Mouse (Mus musculus) lung, adult 2 months (tissue): ENCODE data around the gene Gstcd. TPM values are rescaled to one million over a fixed set of nuclear protein-coding genes. Genes with fewer than 3 reads are reported as not detected.

Source experiments
- DNase-seq: peaks from one replicate; pipeline ENCODE4 v3.0.0; 2022
- H3K4me1 ChIP-seq: fragments of 200-500 bp; 2 replicates; pipeline ENCODE4 v1.6.1; 2011; ENCODE audit warnings: low read length; ENCODE audit not compliant: control insufficient read depth, insufficient read depth
- H3K4me3 ChIP-seq: fragments of 200-500 bp; replicated peaks from 2 replicates; pipeline ENCODE3; 2011; ENCODE audit warnings: low read depth, mild to moderate bottlenecking, control low read depth, low read length; ENCODE audit errors: extremely low read depth
- CTCF ChIP-seq: fragments of 200-500 bp; IDR thresholded peaks from 2 replicates; pipeline ENCODE4 v1.5.1; 2011; ENCODE audit warnings: mild to moderate bottlenecking, low read length, control low read depth; ENCODE audit not compliant: insufficient read depth
- POLR2A ChIP-seq: fragments of 200-500 bp; IDR thresholded peaks from 2 replicates; pipeline ENCODE4 v1.6.1; 2011; ENCODE audit warnings: low read depth, mild to moderate bottlenecking, control low read depth, low read length, borderline replicate concordance; ENCODE audit errors: extremely low read depth
- WGBS: fragments of 180-500 bp; shearing (Covaris S2); methylation state at CpG from one replicate; pipeline ENCODE4 v1.1.7; 2018; 5-methylcytosine and 5-hydroxymethylcytosine counted together
- polyA plus RNA-seq: library from polyadenylated mRNA; depleted of rRNA; stranded (reverse); fragments of >200 nt; gene quantifications from 2 replicates; pipeline ENCODE4 v1.2.3, GENCODE M21; 2012

Gene Gstcd
- polyA plus RNA-seq, 1 experiment: 3.1 TPM

GRCm38 (mm10) chr3:132981968-132982367, 109.9 kb downstream of the Gstcd start:
- Histone ChIP-seq H3K4me1 (peaks cover 8% of the 10 kb centered on the region), H3K4me3 (no peak overlapping the region)
- TF ChIP-seq POLR2A (no peak), CTCF (no peak)
- no peak for DNase-seq
- WGBS: 98% methylated on average over 2 of the region's 2 CpGs

DNA sequence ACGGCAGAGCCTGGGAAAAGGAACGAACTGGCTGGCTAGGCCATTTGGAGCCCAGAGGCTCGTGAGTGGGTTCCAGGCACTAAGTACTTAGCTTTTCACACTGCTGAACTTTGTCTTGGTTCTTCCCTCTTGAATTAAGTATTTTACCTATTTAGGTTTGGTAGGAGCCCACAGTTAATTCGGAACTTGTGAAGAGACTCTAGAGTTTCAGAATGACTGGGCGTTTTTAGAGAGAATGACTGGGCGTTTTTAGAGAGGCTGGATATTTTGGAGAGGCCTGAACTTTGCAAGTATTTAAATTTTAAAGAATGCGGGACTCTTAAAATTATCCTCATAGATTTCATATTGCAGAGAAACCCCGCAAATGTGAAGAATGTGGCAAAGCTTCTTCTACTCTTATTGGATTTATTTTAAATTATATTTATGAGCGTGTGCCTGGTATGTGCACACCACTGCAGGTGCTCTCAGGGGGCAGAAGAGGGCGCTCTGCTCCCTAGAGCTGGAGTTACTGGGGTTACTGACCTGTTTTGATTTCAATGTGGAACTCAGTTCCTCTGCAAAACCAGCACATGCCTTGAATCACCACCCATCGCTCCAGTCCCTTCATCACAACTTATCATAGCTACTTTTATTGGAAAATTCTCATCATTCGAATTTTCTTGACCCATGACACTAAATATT, 111.9 kb downstream of the Gstcd start:
- DNase-seq: no peak
- WGBS: 92% methylated on average over 12 of the region's 12 CpGs
- H3K4me1 ChIP-seq: peaks cover 7% of the 10 kb centered on the region
- H3K4me3 ChIP-seq: no peak overlapping the region
- TF ChIP-seq POLR2A (no peak), CTCF (no peak)

DNA sequence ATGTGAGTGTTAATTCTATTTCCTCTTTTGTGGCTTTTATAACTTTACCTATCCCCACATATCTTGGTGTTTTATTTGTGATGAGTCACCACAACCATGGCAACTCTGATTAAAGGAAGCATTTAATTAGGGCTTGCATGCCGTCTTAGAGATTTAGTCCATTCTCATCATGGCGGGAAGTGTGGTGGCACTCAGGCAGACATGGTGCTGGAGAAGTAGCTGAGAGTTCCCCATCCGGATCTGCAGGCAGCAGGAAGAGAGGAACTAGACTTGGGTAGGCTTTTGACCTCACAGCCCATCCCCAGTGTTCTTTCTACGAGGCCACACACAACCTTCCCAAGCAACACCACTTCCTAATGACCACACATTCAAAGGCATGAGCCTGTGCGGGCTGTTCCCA, 125.6 kb downstream of the Gstcd start:
- DNase-seq: no peak
- no peak overlapping the region for H3K4me3 ChIP-seq
- WGBS: 70% methylated on average over 5 of the region's 5 CpGs
- TF ChIP-seq CTCF (no peak), POLR2A (no peak)
- H3K4me1 ChIP-seq: no peaks in the 10 kb centered on the region

DNA sequence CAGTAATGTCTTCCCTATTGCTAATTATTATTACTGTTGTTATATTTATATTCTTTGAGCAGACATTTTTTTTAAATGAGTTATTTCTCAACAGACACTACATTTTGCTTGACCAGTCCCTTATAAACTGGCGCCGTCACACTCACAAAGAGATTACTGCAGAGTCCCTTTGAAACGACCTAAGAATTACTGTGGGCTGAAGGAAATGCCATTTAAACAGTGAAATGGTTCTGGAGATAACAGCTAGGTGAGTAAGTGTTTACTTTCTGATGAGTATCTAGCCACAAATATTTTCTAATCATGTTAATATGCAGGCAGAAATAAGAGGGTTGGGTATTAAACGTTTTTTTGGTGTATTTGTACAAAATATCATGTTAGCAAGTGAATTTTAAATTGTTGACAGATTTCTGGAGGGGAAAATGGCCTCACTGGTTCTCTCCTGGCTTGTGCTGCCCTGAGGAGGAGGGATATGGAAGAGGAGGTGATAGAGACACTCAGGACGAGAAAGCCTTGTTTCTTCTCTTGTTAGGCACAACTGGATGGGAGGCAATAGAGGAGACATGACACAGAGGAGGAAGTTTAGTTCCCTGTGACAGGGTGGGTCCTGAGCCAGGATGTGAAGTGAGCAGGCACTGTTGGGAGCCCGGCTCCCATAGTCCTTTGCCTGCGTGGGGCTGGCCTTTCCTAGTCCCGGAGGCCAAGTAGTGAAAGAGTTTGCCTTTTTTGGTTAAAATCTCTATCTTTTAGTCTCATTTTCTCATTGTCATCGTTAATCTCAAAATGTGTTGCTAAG, 126.9 kb downstream of the Gstcd start:
- no peak for TF ChIP-seq POLR2A
- TF ChIP-seq CTCF: no peak
- Histone ChIP-seq H3K4me3 (no peak overlapping the region), H3K4me1 (no peaks in the 10 kb centered on the region)
- WGBS: 44% methylated on average over 9 of the region's 9 CpGs
- DNase-seq: no peak

DNA sequence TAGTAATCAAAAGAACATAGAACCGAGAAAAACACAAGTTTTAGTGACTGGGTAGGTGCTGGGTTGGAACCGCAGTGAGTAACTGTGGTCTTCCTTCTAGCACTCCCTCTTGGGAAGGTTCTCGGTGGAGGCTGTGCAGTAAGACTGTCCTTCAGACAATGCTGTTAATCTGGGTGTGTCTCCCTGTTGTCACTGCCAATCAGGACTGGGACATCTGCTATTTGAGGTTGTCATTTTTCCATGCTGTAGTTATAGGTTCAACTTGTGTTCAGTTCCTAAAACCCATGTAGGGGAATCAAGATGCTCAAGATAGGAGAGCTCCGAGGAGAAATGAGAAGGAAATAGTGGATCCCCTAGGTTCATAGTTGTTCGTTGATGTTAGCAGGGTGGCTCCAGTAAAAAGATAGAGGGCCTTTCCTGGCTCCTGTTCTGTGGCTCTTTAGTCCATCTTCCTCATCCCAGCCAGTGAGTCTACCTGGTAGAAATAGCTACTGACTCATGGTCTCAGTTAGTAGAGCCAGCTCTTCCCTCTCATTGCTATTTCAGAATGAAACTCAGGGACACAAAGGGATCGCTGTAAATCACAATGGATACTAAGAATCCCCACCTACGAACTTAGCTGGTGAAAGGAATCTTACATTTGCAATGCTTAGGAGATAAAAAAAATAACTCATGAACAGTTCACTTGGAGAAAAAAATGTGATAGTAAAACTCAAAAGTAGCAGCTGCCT, 129.0 kb downstream of the Gstcd start:
- 85% methylated on average over 7 of the region's 7 CpGs for WGBS
- TF ChIP-seq CTCF (no peak), POLR2A (no peak)
- no peak for DNase-seq
- no peaks in the 10 kb centered on the region for H3K4me1 ChIP-seq
- H3K4me3 ChIP-seq: no peak overlapping the region

- peak overlapping the region; percentile 46 for H3K4me3 ChIP-seq
- no peak for DNase-seq
- H3K4me1 ChIP-seq: 0 out of 2 replicates have a peak, but pooled peaks cover 2% of the 10 kb centered on the region
- 15% methylated on average over 7 of the region's 7 CpGs for WGBS
- no peak for TF ChIP-seq CTCF
Observed at GRCm38 (mm10) chr3:132950529-132950880, 141.3 kb downstream of the Gstcd start.

GRCm38 (mm10) chr3:132949791-132950528, 141.9 kb downstream of the Gstcd start, which contains the start of gene Npnt:
Npnt (minus strand) TSS chr3:132950291.
- TF ChIP-seq CTCF: no peak
- peak; percentile 51; the same call in 1 of the 2 replicates for TF ChIP-seq POLR2A
- Histone ChIP-seq H3K4me1 (peaks cover 5% of the 10 kb centered on the region; the same call in 1 of the 2 replicates), H3K4me3 (peak within 1 kb of the TSS; percentile 73)
- WGBS: under 1% methylated on average over 79 of the region's 82 CpGs
- peak; percentile 66 for DNase-seq

GRCm38 (mm10) chr3:132949380-132949790, 142.4 kb downstream of the Gstcd start:
- Histone ChIP-seq H3K4me3 (peak overlapping the region; percentile 73), H3K4me1 (peaks cover 5% of the 10 kb centered on the region; the same call in 1 of the 2 replicates)
- peak; percentile 44 for DNase-seq
- 2% methylated on average over 26 of the region's 26 CpGs for WGBS
- no peak for TF ChIP-seq POLR2A

DNA sequence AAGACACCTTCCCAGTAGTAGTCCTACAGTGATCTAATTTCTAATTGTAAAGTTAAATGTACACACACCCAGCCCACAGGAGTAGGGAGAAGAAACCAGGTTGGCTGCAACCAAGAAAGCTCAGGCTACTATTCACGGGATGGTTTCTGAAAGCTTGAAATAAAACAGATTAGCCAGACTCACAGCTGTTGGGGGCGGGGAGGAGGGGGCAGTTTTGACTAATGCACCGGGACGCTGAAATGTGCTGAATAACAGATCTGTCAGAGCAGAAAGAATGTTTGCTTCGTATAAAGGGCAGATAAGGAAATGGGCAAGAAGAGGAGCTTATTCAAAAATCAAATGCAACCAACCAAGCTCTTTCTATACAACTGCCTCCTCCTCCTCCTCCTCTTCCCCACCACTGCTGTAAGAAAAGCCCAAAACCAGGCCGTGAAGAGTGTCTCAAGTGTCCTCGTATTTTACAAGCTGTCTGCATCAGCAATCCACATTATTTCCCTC, 143.5 kb downstream of the Gstcd start:
- no peak for DNase-seq
- Histone ChIP-seq H3K4me1 (peaks cover 5% of the 10 kb centered on the region; the same call in 1 of the 2 replicates), H3K4me3 (peak overlapping the region; percentile 46)
- TF ChIP-seq POLR2A (no peak), CTCF (no peak)
- 22% methylated on average over 7 of the region's 7 CpGs for WGBS
